Mouse (Mus musculus): Measurements from ENCODE around the gene Rhog.

GRCm38 (mm10) chr7:102253631-102254030 is 2.2 kb downstream of the Rhog start:
- peak; percentile 24; the same call in 1 of the 2 replicates for TF ChIP-seq EP300 (IDR thresholded peaks at IDR 0.05; ENCODE audit: low read depth)
- TF ChIP-seq CTCF (IDR thresholded peaks at IDR 0.05; ENCODE audit: low read depth): no peak
